Mouse (Mus musculus) right cerebral cortex, postnatal 10 days (tissue): ENCODE results near the gene Gck.
A peak's percentile ranks its signal among the peaks of the same experiment; 100 is the strongest.

Source experiments
- DNase-seq, 2 experiments: peaks; one replicate each; pipeline ENCODE4 v3.0.0; 2021; ENCODE audit warnings: low spot score in 2 of 2

Gck gene

GRCm38 (mm10) chr11:5877421-5877820 lies 72.5 kb downstream of the Gck start:
- DNase-seq = no peak

DNA sequence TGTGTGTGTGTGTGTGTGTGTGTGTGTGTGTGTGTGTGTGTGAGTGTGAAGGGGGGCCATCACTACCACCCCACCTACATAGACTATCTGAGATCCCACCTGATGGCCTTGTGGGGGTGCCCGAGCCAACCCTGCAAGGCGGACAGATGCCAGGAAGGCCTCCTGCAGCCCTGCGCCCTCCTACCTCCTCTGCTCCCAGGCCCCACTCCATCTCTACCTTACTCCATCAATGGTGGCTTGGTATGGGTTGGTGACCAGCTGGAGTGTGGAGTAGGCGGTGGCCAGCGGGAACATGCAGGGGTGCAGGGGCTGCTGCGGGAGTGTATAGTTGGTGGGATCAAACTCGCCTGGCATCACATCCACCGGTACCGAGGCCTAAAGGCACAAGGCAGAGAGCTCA lies 76.7 kb downstream of the Gck start:
- DNase-seq = no peak

GRCm38 (mm10) chr11:5872707-5873106 lies 77.2 kb downstream of the Gck start:
- DNase-seq = no peak

GRCm38 (mm10) chr11:5870069-5870468 lies 79.8 kb downstream of the Gck start:
- DNase-seq = no peak

DNA sequence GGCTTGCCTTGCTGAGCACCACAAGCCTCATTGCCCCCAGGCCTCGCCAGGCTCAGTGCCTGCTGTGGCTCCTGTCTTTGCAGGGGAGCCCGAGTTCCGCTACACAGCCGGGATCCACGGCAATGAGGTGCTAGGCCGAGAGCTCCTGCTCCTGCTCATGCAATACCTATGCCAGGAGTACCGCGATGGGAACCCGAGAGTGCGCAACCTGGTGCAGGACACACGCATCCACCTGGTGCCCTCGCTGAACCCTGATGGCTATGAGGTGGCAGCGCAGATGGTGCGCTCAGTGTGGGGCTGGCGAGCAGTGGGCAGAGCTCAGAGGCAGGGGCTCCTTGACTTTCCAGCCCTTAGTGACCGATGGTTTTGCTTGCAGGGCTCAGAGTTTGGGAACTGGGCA lies 80.5 kb downstream of the Gck start:
- DNase-seq = no peak

- DNase-seq = no peak
These were observed 81.6 kb downstream of the Gck start for GRCm38 (mm10) chr11:5868324-5868723.

GRCm38 (mm10) chr11:5867196-5867595 lies 82.7 kb downstream of the Gck start:
- no peak for DNase-seq

- DNase-seq = no peak
These were observed 87.3 kb downstream of the Gck start for GRCm38 (mm10) chr11:5862394-5863105.

GRCm38 (mm10) chr11:5861678-5862393 lies 88.0 kb downstream of the Gck start, which contains the start of gene Aebp1:
Gene Aebp1 (plus strand): TSS chr11:5861947.
- DNase-seq = no peak

GRCm38 (mm10) chr11:5860639-5861038 lies 89.2 kb downstream of the Gck start:
- DNase-seq = no peak

GRCm38 (mm10) chr11:5859883-5860550 lies 89.9 kb downstream of the Gck start:
- no peak for DNase-seq

DNA sequence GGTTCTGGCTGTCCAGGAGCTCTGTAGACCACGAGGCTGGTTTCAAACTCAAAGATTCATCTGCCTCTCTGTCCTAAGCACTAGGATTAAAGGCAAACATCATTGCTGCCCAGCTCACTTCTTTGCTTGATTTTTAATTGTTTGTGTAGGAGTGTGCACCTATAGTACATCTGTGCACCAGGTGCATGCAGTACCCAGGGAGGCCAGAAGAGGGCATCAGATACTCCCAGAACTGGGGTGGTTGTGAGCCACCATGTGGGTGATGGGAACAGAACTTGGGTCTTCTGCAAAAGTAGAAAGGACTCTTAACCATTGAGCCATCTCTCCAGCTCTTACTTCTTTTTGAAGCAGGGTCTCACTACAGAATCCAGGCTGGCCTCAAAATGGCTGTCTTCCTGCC lies 91.2 kb downstream of the Gck start:
- DNase-seq = no peak

DNA sequence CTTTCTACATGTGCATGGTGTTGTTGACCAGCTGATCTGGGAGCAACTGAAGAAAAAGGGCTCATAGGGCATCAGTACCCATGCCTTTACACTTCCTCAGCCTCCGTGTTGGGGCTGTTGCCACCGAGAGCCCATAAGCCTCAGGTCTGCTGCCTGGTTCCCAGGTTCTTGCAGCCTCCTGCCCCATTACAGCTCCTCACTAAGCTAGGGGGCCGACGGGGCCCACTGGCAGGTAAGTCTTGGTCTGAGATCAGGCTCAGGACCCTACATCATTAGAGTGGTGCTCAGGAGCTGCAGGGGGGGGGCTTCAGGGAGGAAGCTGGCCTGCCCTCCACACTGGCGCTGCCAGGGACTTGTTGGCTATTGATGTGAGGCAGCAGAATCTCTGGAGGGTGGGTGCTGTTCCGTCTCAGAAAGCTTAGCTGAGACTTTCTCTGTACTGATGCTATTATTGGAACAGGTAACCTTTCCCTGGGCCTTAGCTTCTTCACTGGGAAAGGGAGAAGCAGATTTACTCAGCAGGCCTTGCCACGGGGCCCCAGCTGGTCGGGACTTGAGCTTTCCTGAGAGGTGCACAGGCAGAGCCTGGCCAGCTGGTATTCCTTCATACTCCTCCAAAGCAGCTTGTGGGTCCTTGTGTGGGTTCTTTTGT lies 93.3 kb downstream of the Gck start:
- DNase-seq = no peak

- DNase-seq = peak; percentile 66 to 67
These were observed 94.0 kb downstream of the Gck start for GRCm38 (mm10) chr11:5855902-5856301.

- DNase-seq = no peak
These were observed 94.4 kb downstream of the Gck start for GRCm38 (mm10) chr11:5855481-5855880.

DNA sequence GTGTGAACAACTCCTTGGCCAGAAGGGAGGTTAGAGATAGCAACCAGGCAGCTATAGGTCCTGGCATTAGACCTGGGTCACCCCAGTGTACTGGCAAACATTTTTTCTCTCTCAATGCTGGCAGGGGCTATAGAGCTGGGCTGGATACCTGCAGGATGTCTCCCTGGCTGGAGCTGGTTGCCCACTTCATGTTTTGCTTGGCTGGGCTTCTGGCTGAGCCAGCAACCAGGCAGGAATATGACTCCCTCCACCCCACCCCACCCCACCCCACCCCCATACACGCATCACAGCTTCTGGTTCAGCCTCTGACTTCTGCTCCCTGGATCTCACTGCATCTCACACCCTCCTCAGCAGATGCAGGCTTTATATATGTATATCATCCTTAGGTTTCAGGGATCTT lies 97.6 kb downstream of the Gck start:
- DNase-seq = no peak

DNA sequence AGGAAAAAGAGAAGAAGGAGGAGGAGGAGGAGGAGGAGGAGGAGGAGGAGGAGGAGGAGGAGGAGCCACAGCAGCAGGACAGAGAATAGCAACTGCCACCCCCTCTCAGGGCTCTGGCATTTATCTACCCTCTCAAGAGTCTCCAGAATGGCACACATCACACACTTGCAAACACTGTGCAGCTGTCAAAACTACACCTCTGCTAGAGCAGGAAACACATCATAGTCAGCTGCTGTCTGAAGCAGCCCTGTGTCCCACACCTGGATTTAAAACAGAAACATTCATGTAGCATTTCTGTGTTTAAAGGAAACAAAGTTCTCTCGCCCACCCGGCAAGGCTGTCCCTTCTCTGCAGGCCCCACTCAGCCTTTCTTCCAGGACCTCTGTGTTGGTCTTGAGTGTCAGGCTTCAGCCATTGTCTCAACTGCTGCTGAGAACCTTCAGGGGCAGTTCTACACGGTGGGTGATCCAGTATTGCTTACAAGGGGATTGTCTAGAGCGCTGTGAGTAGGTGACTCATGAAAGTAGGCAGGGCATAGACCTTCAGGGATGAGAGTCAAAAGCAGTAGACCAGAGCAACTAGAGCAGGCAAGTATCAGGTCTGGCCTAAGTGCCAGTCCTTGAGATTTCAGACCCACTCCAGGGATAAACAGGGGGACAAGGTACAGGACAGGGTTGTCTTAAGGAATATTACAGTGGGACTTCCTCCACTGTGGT lies 98.7 kb downstream of the Gck start:
- no peak for DNase-seq
